Mouse (Mus musculus): ENCODE measurements around the gene Usp18. TPM values are rescaled to one million over a fixed set of nuclear protein-coding genes. Genes with fewer than 3 reads are reported as not detected.
A peak's percentile ranks its signal among the peaks of the same experiment; 100 is the strongest.

Usp18 gene
- 8.3 and 13.3 TPM in 2 replicates for total RNA-seq (2014; rRNA removed; ENCODE audit: low replicate concordance)
- 4.0 and 5.2 TPM in 2 replicates for polyA plus RNA-seq (2015; fragmentation: Nextera tagmentation; extraction: Ambion mirVana)

- Histone ChIP-seq H3K4me1 (ENCODE audit: control insufficient read depth, insufficient read depth) (0 out of 2 replicates have a peak, but pooled peaks cover 4% of the 10 kb centered on the region), H3K4me2 (ENCODE audit: low read depth, low read length) (peak within 1 kb of the TSS; percentile 57), H3K4me3 (ENCODE audit: low read depth, low read length) (peak within 1 kb of the TSS; percentile 77), H3K9ac (replicated peaks; ENCODE audit: low read depth, low read length) (peak within 1 kb of the TSS; percentile 71), H3K27me3 (ENCODE audit: control insufficient read depth, insufficient read depth, low read length) (no peaks in the 10 kb centered on the region), H3K36me3 (replicated peaks; ENCODE audit: control insufficient read depth, insufficient read depth, low read length) (no peaks in the 10 kb centered on the region), H3K9me3 (replicated peaks; ENCODE audit: control insufficient read depth, low read length) (no peaks in the 10 kb centered on the region), H3K27ac (ENCODE audit: low read depth) (peak within 1 kb of the TSS; percentile 79)
- DNase-seq (ENCODE audit: low spot score) (peak; percentile 89), ATAC-seq (ENCODE audit: insufficient read depth, low read depth) (peak; percentile 96)
- TF ChIP-seq EP300 (IDR thresholded peaks at IDR 0.05; ENCODE audit: low read depth) (no peak), CTCF (IDR thresholded peaks at IDR 0.05; ENCODE audit: low read depth) (no peak)
- 3% methylated on average over 35 of the region's 35 CpGs for WGBS
Observed at GRCm38 (mm10) chr6:121245127-121246036, at the start of gene Usp18. Usp18 (plus strand) TSS chr6:121245906.

DNA sequence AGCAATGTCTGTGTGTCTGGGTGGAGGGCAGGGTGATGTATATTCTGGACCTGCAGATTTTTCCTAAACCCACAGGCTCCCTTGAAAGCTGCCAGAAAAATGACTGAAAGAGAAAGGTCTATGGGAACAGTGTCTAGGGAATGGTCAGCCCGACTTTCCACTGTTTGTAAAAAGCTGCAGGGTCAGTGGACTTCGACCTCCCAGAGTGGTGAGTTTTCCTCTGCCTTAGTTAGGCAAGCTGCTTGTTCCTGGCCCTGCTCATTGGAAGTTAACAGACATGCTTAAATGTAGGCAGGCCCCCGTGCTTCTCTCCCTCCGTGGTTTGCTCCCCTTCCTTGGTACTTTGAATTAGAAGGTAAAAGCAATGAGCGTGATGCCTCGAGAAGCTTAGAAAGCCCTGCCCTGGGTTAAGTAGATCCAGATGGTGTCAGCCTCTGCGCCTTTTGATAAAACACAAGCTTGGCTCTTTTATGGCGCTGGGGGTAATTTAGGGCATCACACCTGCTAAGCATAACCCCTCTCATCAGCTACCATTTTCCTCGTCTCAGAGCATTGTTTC lies 47.8 kb upstream of the Usp18 start:
- WGBS, result 65% methylated on average over 9 of the region's 9 CpGs
- no peaks in the 10 kb centered on the region for H3K9me3 ChIP-seq (replicated peaks; ENCODE audit: control insufficient read depth, low read length)
- TF ChIP-seq EP300 (IDR thresholded peaks at IDR 0.05; ENCODE audit: low read depth) (no peak), CTCF (IDR thresholded peaks at IDR 0.05; ENCODE audit: low read depth) (no peak)
- ATAC-seq (ENCODE audit: insufficient read depth, low read depth) (no peak), DNase-seq (ENCODE audit: low spot score) (no peak)
- H3K27ac ChIP-seq (ENCODE audit: low read depth), result no peak overlapping the region
- H3K27me3 ChIP-seq (ENCODE audit: control insufficient read depth, insufficient read depth, low read length), result no peaks in the 10 kb centered on the region
- no peak overlapping the region for H3K4me2 ChIP-seq (ENCODE audit: low read depth, low read length)
- no peaks in the 10 kb centered on the region for H3K4me1 ChIP-seq (ENCODE audit: control insufficient read depth, insufficient read depth)
- 0 out of 2 replicates have a peak, but pooled peaks cover 5% of the 10 kb centered on the region for H3K36me3 ChIP-seq (replicated peaks; ENCODE audit: control insufficient read depth, insufficient read depth, low read length)
- H3K4me3 ChIP-seq (ENCODE audit: low read depth, low read length), result no peak overlapping the region
- no peak overlapping the region for H3K9ac ChIP-seq (replicated peaks; ENCODE audit: low read depth, low read length)

GRCm38 (mm10) chr6:121200458-121200857 lies 45.2 kb upstream of the Usp18 start:
- ATAC-seq (ENCODE audit: insufficient read depth, low read depth) (no peak), DNase-seq (ENCODE audit: low spot score) (no peak)
- Histone ChIP-seq H3K9me3 (replicated peaks; ENCODE audit: control insufficient read depth, low read length) (no peaks in the 10 kb centered on the region), H3K27me3 (ENCODE audit: control insufficient read depth, insufficient read depth, low read length) (no peaks in the 10 kb centered on the region), H3K4me1 (ENCODE audit: control insufficient read depth, insufficient read depth) (no peaks in the 10 kb centered on the region), H3K4me2 (ENCODE audit: low read depth, low read length) (no peak overlapping the region), H3K9ac (replicated peaks; ENCODE audit: low read depth, low read length) (no peak overlapping the region), H3K36me3 (replicated peaks; ENCODE audit: control insufficient read depth, insufficient read depth, low read length) (no peaks in the 10 kb centered on the region), H3K4me3 (ENCODE audit: low read depth, low read length) (no peak overlapping the region), H3K27ac (ENCODE audit: low read depth) (no peak overlapping the region)
- no peak for TF ChIP-seq EP300 (IDR thresholded peaks at IDR 0.05; ENCODE audit: low read depth)
- no peak for TF ChIP-seq CTCF (IDR thresholded peaks at IDR 0.05; ENCODE audit: low read depth)
- 63% methylated on average over 2 of the region's 4 CpGs for WGBS

- ATAC-seq (ENCODE audit: insufficient read depth, low read depth), result no peak
- Histone ChIP-seq H3K4me1 (ENCODE audit: control insufficient read depth, insufficient read depth) (no peaks in the 10 kb centered on the region), H3K4me3 (ENCODE audit: low read depth, low read length) (no peak overlapping the region), H3K4me2 (ENCODE audit: low read depth, low read length) (no peak overlapping the region), H3K27me3 (ENCODE audit: control insufficient read depth, insufficient read depth, low read length) (no peaks in the 10 kb centered on the region), H3K36me3 (replicated peaks; ENCODE audit: control insufficient read depth, insufficient read depth, low read length) (no peaks in the 10 kb centered on the region), H3K9me3 (replicated peaks; ENCODE audit: control insufficient read depth, low read length) (no peaks in the 10 kb centered on the region), H3K27ac (ENCODE audit: low read depth) (no peak overlapping the region), H3K9ac (replicated peaks; ENCODE audit: low read depth, low read length) (no peak overlapping the region)
- TF ChIP-seq CTCF (IDR thresholded peaks at IDR 0.05; ENCODE audit: low read depth) (no peak), EP300 (IDR thresholded peaks at IDR 0.05; ENCODE audit: low read depth) (no peak)
- no peak for DNase-seq (ENCODE audit: low spot score)
- WGBS, result 90% methylated on average over 5 of the region's 5 CpGs
Observed at GRCm38 (mm10) chr6:121202026-121202425, 43.7 kb upstream of the Usp18 start.

GRCm38 (mm10) chr6:121206481-121206880 lies 39.2 kb upstream of the Usp18 start:
- WGBS, result 86% methylated on average over 5 of the region's 5 CpGs
- Histone ChIP-seq H3K36me3 (replicated peaks; ENCODE audit: control insufficient read depth, insufficient read depth, low read length) (no peaks in the 10 kb centered on the region), H3K4me1 (ENCODE audit: control insufficient read depth, insufficient read depth) (peaks cover 10% of the 10 kb centered on the region), H3K27me3 (ENCODE audit: control insufficient read depth, insufficient read depth, low read length) (peaks cover 23% of the 10 kb centered on the region), H3K27ac (ENCODE audit: low read depth) (no peak overlapping the region), H3K9me3 (replicated peaks; ENCODE audit: control insufficient read depth, low read length) (no peaks in the 10 kb centered on the region), H3K9ac (replicated peaks; ENCODE audit: low read depth, low read length) (no peak overlapping the region), H3K4me2 (ENCODE audit: low read depth, low read length) (no peak overlapping the region), H3K4me3 (ENCODE audit: low read depth, low read length) (no peak overlapping the region)
- TF ChIP-seq CTCF (IDR thresholded peaks at IDR 0.05; ENCODE audit: low read depth), result no peak
- ATAC-seq (ENCODE audit: insufficient read depth, low read depth), result no peak
- no peak for DNase-seq (ENCODE audit: low spot score)
